ENCODE assay signal across 17 mouse cellular contexts in the genomic region with DNA sequence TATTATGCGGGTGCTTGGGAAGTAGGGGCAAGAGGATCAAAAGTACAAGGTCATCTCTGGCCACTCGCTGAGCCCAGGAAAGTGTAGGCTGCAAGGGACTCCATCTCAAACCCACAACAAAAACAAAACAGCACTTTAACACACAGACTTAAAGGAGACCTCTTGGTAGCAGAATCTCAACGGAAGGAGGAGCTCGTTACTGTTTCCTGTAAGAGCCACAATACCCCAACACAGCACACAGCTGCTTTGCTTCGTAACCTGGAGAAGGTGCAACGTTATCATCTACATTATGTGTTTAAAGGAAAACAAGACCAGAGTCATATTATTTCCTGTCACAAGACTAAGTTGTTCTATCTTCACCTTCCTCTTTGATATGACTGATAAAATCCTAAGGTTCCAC.
A peak's percentile ranks its signal among the peaks of the same experiment; 100 is the strongest.
DNase-seq lines count a peak whose midpoint lies in the region; ATAC-seq and TF ChIP-seq lines count a peak whose summit lies in the region.
"Had no signal": no experiment of that assay in that cellular context is flagged by ENCODE, and none has a peak within 500 bp of the region (broad histone marks: within the 10 kb centered on the region; RNA-seq: fewer than 3 reads in every experiment).

No protein-coding gene starts in this region.

- H3K27ac ChIP-seq in small intestine, adult 2 months (ENCODE audit: insufficient read depth, low read depth, low read length), result peak overlapping the region; percentile 63
- no peak overlapping the region for H3K27ac ChIP-seq in embryonic facial prominence, embryonic 10.5 days (replicated peaks)
- H3K27ac ChIP-seq: forebrain, embryonic 12.5 days; heart, embryonic 13.5 days; hindbrain, embryonic 10.5 days; limb, embryonic 15.5 days had no signal

- no peak for TF ChIP-seq POLR2A in small intestine, adult 2 months (IDR thresholded peaks at IDR 0.05; ENCODE audit: low read depth, low read length)

- no peaks in the 10 kb centered on the region for H3K9me3 ChIP-seq in embryonic facial prominence, embryonic 10.5 days
- H3K9me3 ChIP-seq: forebrain, embryonic 12.5 days; heart, embryonic 13.5 days; hindbrain, embryonic 10.5 days; limb, embryonic 15.5 days had no signal

- no peak overlapping the region for H3K4me3 ChIP-seq in small intestine, adult 2 months (ENCODE audit: low read depth, low read length)
- H3K4me3 ChIP-seq in embryonic facial prominence, embryonic 10.5 days, result no peak overlapping the region
- H3K4me3 ChIP-seq: forebrain, embryonic 12.5 days; heart, embryonic 13.5 days; hindbrain, embryonic 10.5 days; limb, embryonic 15.5 days had no signal

- 78% methylated on average over 6 of the region's 6 CpGs for WGBS in small intestine, adult 2 months
- WGBS in embryonic facial prominence, embryonic 10.5 days, result 84% methylated on average over 6 of the region's 6 CpGs

- H3K4me1 ChIP-seq in small intestine, adult 2 months (ENCODE audit: control insufficient read depth, insufficient read depth, insufficient read length, low read length), result peaks cover 5% of the 10 kb centered on the region; the same call in 1 of the 2 replicates
- H3K4me1 ChIP-seq in embryonic facial prominence, embryonic 10.5 days, result peaks cover 28% of the 10 kb centered on the region

- no peak for TF ChIP-seq CTCF in small intestine, adult 2 months (IDR thresholded peaks at IDR 0.05; ENCODE audit: extremely low read depth, insufficient read length, insufficient replicate concordance, low read depth, low read length)

- no peaks in the 10 kb centered on the region for H3K27me3 ChIP-seq in small intestine, adult 2 months (ENCODE audit: control insufficient read depth, insufficient read depth, low read length)
- no peaks in the 10 kb centered on the region for H3K27me3 ChIP-seq in embryonic facial prominence, embryonic 10.5 days (replicated peaks; ENCODE audit: low read depth, poor library complexity, severe bottlenecking)
- H3K27me3 ChIP-seq: forebrain, embryonic 12.5 days; heart, embryonic 13.5 days; limb, embryonic 15.5 days had no signal

- no peak for ATAC-seq in frontal cortex, adult (ENCODE audit: low TSS enrichment)

- peaks cover 7% of the 10 kb centered on the region; the same call in 1 of the 2 replicates for H3K36me3 ChIP-seq in small intestine, adult 2 months (ENCODE audit: control insufficient read depth, insufficient read depth, low read length)
- peaks cover 25% of the 10 kb centered on the region for H3K36me3 ChIP-seq in embryonic facial prominence, embryonic 10.5 days (replicated peaks)

- peak; percentile 31 to 69 for DNase-seq in thymus, adult 18-20 months
- no peak for DNase-seq in thymus, postnatal 25 days
- DNase-seq in induced T-regulatory cell, adult 2 months (ENCODE audit: low read depth), result peak; percentile 88
- DNase-seq in embryonic facial prominence, embryonic 10.5 days (ENCODE audit: low spot score), result no peak
- no peak for DNase-seq in right cerebral cortex, postnatal 14 days
- DNase-seq: cerebellum, adult 9-11 months; gastrocnemius, postnatal 36 days; kidney, adult 9 months; kidney, postnatal 4 days; lung, adult 18-20 months; lung, postnatal 4 days had no signal

Comparison
In these comparisons a context has a peak if more than half of its experiments do, and no peak if none do; other contexts are left out.
1. DNase-seq: peak in thymus, adult 18-20 months (2 of 2) and induced T-regulatory cell, adult 2 months (single experiment); none in thymus, postnatal 25 days (single experiment), embryonic facial prominence, embryonic 10.5 days (single experiment) and right cerebral cortex, postnatal 14 days (single experiment).